Mouse (Mus musculus) heart, adult 2 months (tissue): Measurements from ENCODE around the gene Nr2f2.

Source experiments
- CTCF ChIP-seq: fragments of 200-600 bp; IDR thresholded peaks from 2 replicates; pipeline ENCODE4 v1.8.1; 2022; ENCODE audit warnings: antibody characterized with exemption, mild to moderate bottlenecking, moderate library complexity
- POLR2A ChIP-seq: fragments of 200-500 bp; IDR thresholded peaks from 2 replicates; pipeline ENCODE4 v1.6.1; 2011; ENCODE audit warnings: mild to moderate bottlenecking, low read depth, low read length, control low read depth; ENCODE audit not compliant: insufficient read depth

DNA sequence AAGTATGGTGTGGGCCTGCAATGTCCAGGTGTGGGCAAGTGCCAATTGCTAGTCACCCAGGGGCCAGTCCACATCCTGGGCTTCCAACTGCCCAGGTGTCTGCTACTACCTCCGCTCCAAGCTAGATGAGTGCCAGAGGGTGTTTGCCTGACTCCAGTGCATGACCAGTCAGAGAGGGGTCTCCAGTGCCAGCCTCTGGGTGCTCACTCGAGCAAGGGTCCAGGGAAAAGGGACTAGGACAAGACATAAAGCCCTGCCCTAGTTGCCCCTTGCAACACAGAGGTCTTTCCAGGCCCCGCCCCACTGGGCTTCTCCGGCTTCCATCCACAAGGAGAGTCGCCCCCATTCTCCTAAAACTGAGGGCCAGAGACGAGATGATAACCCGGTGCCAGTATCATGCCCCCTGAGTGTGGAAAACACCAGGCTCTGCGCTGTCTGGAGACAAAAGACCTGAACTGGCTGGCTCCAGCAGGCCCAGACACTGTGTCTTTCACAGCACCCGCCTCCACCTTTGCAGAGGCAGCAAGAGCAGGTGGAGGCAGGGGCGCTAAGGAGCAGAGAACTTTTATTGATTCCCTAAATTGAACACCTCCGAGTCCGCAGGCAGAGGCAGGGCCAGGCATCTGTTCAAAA, 26.4 kb downstream of the Nr2f2 start:
- no peak for TF ChIP-seq POLR2A
- TF ChIP-seq CTCF: no peak
